In the genomic region with DNA sequence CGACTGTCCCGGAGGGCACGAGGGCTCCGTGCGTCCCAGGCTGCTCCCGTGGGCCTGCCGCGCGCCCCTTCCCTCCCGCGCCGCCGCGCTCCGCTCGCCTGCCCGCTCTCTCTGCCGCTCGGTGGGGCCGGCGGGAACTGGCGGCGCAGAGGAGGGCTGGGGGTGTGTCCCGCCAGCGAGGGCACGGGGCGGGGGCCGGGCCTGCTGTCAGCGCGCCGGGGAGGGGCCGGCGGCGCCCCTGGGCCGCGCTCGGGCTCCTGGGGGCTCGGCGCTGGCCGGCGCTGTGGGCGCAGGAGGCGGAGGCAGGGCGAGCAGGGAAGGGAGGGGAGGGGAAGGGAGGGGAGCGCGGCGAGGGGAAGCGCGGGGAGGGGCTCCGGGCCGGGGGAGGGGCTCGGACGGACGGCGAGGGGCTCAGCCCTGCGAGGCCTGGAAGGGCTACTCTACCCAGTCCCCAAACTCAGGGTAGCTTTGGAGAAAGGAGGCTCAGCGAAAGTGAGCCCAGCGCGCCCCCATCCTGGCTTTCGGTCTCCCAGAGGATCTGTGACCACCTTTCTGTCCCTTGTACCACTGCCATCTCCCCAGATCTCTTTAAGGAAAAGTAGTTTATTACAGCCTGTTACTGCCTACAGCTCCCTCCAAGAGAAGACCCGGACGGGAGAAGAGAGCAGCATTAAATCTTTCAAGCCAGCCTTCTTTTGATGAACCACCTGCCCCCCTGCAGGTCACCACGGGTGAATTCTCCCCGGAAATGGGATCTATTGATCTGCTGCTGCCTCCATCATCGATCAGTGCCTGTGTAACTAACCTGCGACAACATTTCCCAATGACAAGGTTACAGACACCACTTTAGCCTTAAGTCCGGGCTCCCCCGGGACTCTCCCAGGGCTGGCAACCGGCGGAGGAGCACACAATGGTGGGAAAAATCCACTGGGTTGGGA, we compare ENCODE assay signal across 7 mouse cellular contexts. TPM values are rescaled to one million over a fixed set of nuclear protein-coding genes. Genes with fewer than 3 reads are reported as not detected.
DNase-seq lines count a peak whose midpoint lies in the region; ATAC-seq and TF ChIP-seq lines count a peak whose summit lies in the region.

Gene Sh3pxd2a (minus strand): TSS at position 98 of the 938 bp plus-strand sequence.

- peak within 1 kb of the TSS; percentile 84 for H3K4me2 ChIP-seq in forebrain, embryonic 15.5 days (replicated peaks)
- H3K4me2 ChIP-seq in stomach, postnatal 0 days (replicated peaks; ENCODE audit: low read depth), result peak within 1 kb of the TSS; percentile 88

- H3K9me3 ChIP-seq in forebrain, embryonic 15.5 days, result no peaks in the 10 kb centered on the region
- H3K9me3 ChIP-seq in stomach, postnatal 0 days (ENCODE audit: control insufficient read depth, low read length), result no peaks in the 10 kb centered on the region

- no peaks in the 10 kb centered on the region for H3K36me3 ChIP-seq in forebrain, embryonic 15.5 days
- no peaks in the 10 kb centered on the region for H3K36me3 ChIP-seq in stomach, postnatal 0 days (ENCODE audit: control insufficient read depth, insufficient read depth, low read length)

- intact Hi-C loops in left cerebral cortex, postnatal 25 days (cut with DNase I), result loop anchor here (1.0 to 2.0 kb wide), 2 partner anchors 81 to 108 kb away; no protein-coding TSS in a partner anchor

- H3K4me1 ChIP-seq in forebrain, embryonic 15.5 days, result peaks cover 26% of the 10 kb centered on the region
- H3K4me1 ChIP-seq in stomach, postnatal 0 days (replicated peaks; ENCODE audit: control insufficient read depth, insufficient read depth), result peaks cover 5% of the 10 kb centered on the region

- no peaks in the 10 kb centered on the region for H3K27me3 ChIP-seq in forebrain, embryonic 15.5 days
- no peaks in the 10 kb centered on the region for H3K27me3 ChIP-seq in stomach, postnatal 0 days (ENCODE audit: control insufficient read depth, insufficient read depth, low read length)

- peak; percentile 86 for ATAC-seq in forebrain, embryonic 15.5 days (replicated peaks)
- peak; percentile 79 for ATAC-seq in stomach, postnatal 0 days (ENCODE audit: low FRiP score, low TSS enrichment)

- H3K9ac ChIP-seq in forebrain, embryonic 15.5 days (replicated peaks), result peak within 1 kb of the TSS; percentile 79
- H3K9ac ChIP-seq in stomach, postnatal 0 days (ENCODE audit: low read length), result peak within 1 kb of the TSS; percentile 75

- TF ChIP-seq CTCF in stomach, postnatal 0 days (IDR thresholded peaks at IDR 0.05; ENCODE audit: low read depth), result no peak

- under 1% methylated on average over 66 of the region's 70 CpGs for WGBS in forebrain, embryonic 15.5 days
- WGBS in stomach, postnatal 0 days, result 3% methylated on average over 41 of the region's 70 CpGs

- DNase-seq in ES-CJ7 (ENCODE audit: low read depth, low spot score), result peak; percentile 63
- DNase-seq in adrenal gland, adult 18-20 months (ENCODE audit: low spot score in 2 of 2), result peak in 1 of 2 experiments; percentile 59
- peak; percentile 81 for DNase-seq in heart, postnatal 4 days
- peak in 1 of 2 experiments; percentile 28 for DNase-seq in left cerebral cortex, postnatal 25 days (ENCODE audit: low spot score in 2 of 2)
- peak; percentile 86 for DNase-seq in mesoderm, embryonic 11.5 days (ENCODE audit: low read depth, low spot score)
- peak; percentile 65 for DNase-seq in stomach, postnatal 0 days (ENCODE audit: low spot score)

- H3K4me3 ChIP-seq in forebrain, embryonic 15.5 days, result peak within 1 kb of the TSS; percentile 76
- peak within 1 kb of the TSS; percentile 69 for H3K4me3 ChIP-seq in stomach, postnatal 0 days (ENCODE audit: low read depth, low read length)

- peak within 1 kb of the TSS; percentile 67 for H3K27ac ChIP-seq in forebrain, embryonic 15.5 days (replicated peaks)
- H3K27ac ChIP-seq in stomach, postnatal 0 days (replicated peaks), result peak within 1 kb of the TSS; percentile 82

- TF ChIP-seq EP300 in stomach, postnatal 0 days (optimal IDR thresholded peaks at IDR 0.05), result no peak

RNA-seq across cellular contexts. Expression of gene Sh3pxd2a, which starts in this region (rescaled TPM):
- 100 to 1,000 TPM in 1 of 2 experiments, 10 to 100 TPM in 1; 55.1 to 103 TPM for total RNA-seq in adrenal gland, adult 18-20 months (2021)
- polyA plus RNA-seq in forebrain, embryonic 15.5 days (2015; fragmentation: Nextera tagmentation; extraction: Ambion mirVana), result 2.0 and 2.2 TPM in 2 replicates
- 10 to 100 TPM; 91.0 to 95.1 TPM for total RNA-seq in heart, postnatal 4 days (2021)
- total RNA-seq in left cerebral cortex, postnatal 25 days (2021), result 10 to 100 TPM; 33.9 to 35.9 TPM
- polyA plus RNA-seq in stomach, postnatal 0 days (2015; fragmentation: Nextera tagmentation; extraction: Ambion mirVana), result 3.7 and 4.3 TPM in 2 replicates
